Mouse (Mus musculus): Measurements from ENCODE around the gene Crygs. TPM values are rescaled to one million over a fixed set of nuclear protein-coding genes. Genes with fewer than 3 reads are reported as not detected.
A peak's percentile ranks its signal among the peaks of the same experiment; 100 is the strongest.

Gene Crygs
- polyA plus RNA-seq, 1 experiment from 2014 or later, result not detected

DNA sequence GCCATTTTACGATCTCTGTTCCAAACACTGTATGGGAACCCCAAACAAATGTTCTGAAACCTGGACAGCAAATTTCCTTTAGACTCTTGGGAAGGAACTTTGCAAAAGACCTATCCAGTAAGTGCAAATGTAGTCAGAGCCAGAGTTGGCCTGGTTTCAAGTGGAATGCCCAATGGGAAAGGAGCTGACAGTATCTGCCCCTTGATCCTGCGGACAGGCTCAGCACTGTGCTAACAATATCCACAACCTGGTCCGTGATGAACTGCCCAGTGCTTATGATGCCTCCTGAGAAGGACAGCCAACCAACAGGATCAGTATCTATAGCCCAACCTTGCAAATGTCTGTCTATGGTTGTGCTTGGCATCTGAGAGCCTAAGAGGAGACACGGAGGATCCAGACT, 34.1 kb upstream of the Crygs start:
- no peak for ATAC-seq
- Histone ChIP-seq H3K4me2 (replicated peaks; ENCODE audit: low read depth, low read length) (no peak overlapping the region), H3K9me3 (ENCODE audit: low read length) (no peaks in the 10 kb centered on the region)

DNA sequence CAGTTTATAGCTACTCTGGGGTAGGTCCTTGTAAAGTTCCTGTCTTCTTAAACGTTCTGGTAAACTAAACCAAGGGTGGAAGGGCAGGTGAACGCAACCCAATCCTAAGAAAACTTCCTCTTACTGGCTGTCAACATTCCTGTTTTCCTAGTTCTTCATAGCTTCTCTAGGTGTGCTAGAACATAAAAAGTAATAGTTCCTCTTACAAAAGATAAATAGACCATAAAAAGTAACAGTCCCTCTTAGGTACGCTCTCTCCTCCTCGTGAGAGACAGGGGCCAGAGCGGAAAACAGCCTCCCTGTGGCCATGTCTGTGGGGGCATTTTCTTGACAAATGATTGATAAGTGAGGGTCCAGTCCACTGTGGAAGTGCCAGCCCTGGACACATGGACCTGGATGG, 33.5 kb upstream of the Crygs start:
- Histone ChIP-seq H3K4me3 (ENCODE audit: low read depth, low read length) (peak overlapping the region; percentile 46; the same call in 1 of the 2 replicates), H3K36me3 (ENCODE audit: insufficient read depth, low read length) (no peaks in the 10 kb centered on the region), H3K27me3 (replicated peaks; ENCODE audit: insufficient read depth, low read length) (no peaks in the 10 kb centered on the region), H3K9me3 (ENCODE audit: low read length) (no peaks in the 10 kb centered on the region), H3K9ac (replicated peaks; ENCODE audit: low read depth) (peak overlapping the region; percentile 50), H3K27ac (ENCODE audit: low read length) (no peak overlapping the region; the same call in 1 of the 2 replicates), H3K4me2 (replicated peaks; ENCODE audit: low read depth, low read length) (peak overlapping the region; percentile 94), H3K4me1 (ENCODE audit: insufficient read depth, low read depth, low read length) (no peaks in the 10 kb centered on the region)
- DNase-seq (ENCODE audit: low spot score), result no peak
- TF ChIP-seq EP300 (IDR thresholded peaks at IDR 0.05) (no peak), CTCF (IDR thresholded peaks at IDR 0.05) (no peak)
- ATAC-seq, result no peak
- 43% methylated on average over 5 of the region's 5 CpGs for whole genome bisulfite sequencing

More for the DNA sequence above, 34.1 kb upstream of the Crygs start:
- Histone ChIP-seq H3K9ac (replicated peaks; ENCODE audit: low read depth) (no peak overlapping the region), H3K4me3 (ENCODE audit: low read depth, low read length) (no peak overlapping the region), H3K4me1 (ENCODE audit: insufficient read depth, low read depth, low read length) (no peaks in the 10 kb centered on the region), H3K36me3 (ENCODE audit: insufficient read depth, low read length) (no peaks in the 10 kb centered on the region), H3K27me3 (replicated peaks; ENCODE audit: insufficient read depth, low read length) (no peaks in the 10 kb centered on the region), H3K27ac (ENCODE audit: low read length) (no peak overlapping the region)
- 83% methylated on average over 4 of the region's 4 CpGs for WGBS
- no peak for TF ChIP-seq CTCF (IDR thresholded peaks at IDR 0.05)
- no peak for TF ChIP-seq EP300 (IDR thresholded peaks at IDR 0.05)
- DNase-seq (ENCODE audit: low spot score), result no peak

DNA sequence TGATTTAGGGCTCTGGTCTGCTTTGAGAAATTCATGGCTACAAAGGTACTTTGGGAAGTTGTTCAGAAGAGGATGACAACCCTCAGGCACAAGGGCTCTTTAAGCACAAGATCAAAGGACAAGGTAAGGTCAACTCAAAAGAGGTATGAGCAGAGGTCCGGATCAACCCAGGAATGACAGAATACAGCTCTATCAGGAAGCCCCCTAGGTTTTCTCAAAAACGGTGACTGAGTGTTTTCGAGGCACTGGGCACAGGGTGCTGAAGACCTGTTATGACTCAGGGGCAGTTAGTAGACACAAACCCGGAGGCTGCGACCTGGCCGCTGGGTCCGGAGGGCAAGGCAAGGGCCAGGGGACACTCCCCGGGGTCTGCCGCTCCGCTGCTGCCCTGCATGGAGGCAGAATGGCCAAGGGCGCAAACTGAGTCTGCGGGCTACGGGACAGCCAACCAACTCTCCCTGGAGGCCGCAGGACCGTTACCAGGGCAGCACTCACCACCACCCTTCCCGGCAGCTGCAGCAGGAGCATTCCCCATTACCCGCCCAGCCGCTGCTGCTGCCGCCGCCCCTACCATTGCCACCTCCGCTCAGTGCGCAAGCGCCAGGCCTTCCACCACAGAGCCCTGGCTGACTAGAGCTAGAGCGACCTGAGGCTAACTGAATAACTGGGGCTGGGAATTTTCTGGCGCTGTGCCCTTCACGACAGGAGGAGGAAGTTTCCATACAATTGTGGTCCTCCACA, 32.9 kb upstream of the Crygs start:
- Histone ChIP-seq H3K27me3 (replicated peaks; ENCODE audit: insufficient read depth, low read length) (no peaks in the 10 kb centered on the region), H3K36me3 (ENCODE audit: insufficient read depth, low read length) (no peaks in the 10 kb centered on the region), H3K4me3 (ENCODE audit: low read depth, low read length) (peak overlapping the region; percentile 46), H3K27ac (ENCODE audit: low read length) (peak overlapping the region; percentile 54; the same call in 1 of the 2 replicates), H3K4me2 (replicated peaks; ENCODE audit: low read depth, low read length) (peak overlapping the region; percentile 94), H3K9me3 (ENCODE audit: low read length) (no peaks in the 10 kb centered on the region), H3K4me1 (ENCODE audit: insufficient read depth, low read depth, low read length) (no peaks in the 10 kb centered on the region), H3K9ac (replicated peaks; ENCODE audit: low read depth) (peak overlapping the region; percentile 50)
- TF ChIP-seq EP300 (IDR thresholded peaks at IDR 0.05), result no peak
- no peak for TF ChIP-seq CTCF (IDR thresholded peaks at IDR 0.05)
- WGBS, result 7% methylated on average over 26 of the region's 26 CpGs
- DNase-seq (ENCODE audit: low spot score) (peak; percentile 92), ATAC-seq (peak; percentile 96)

DNA sequence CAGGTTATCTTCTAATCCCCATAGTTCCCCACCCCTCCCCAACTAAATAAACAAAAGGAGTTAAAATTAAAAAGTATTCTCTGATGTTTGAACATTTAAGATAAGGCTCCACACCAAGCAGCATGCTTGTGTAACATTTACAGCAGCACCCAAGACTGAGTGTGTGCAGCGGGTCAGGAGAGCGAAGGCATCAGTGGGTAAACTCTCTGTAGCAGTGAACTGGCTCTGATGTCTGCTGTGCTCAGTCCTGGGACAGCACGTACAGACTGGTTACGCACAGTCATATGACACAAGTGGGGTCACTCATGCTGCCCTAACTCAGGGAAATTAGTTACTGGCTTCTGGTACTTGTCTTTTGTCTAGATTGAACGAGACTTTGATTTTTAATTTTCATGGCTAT, 31.5 kb upstream of the Crygs start:
- H3K9ac ChIP-seq (replicated peaks; ENCODE audit: low read depth), result no peak overlapping the region
- H3K4me1 ChIP-seq (ENCODE audit: insufficient read depth, low read depth, low read length), result no peaks in the 10 kb centered on the region
- no peak overlapping the region for H3K4me2 ChIP-seq (replicated peaks; ENCODE audit: low read depth, low read length)
- 68% methylated on average over 5 of the region's 5 CpGs for WGBS
- no peaks in the 10 kb centered on the region for H3K27me3 ChIP-seq (replicated peaks; ENCODE audit: insufficient read depth, low read length)
- TF ChIP-seq CTCF (IDR thresholded peaks at IDR 0.05) (no peak), EP300 (IDR thresholded peaks at IDR 0.05) (no peak)
- no peak for ATAC-seq
- no peak for DNase-seq (ENCODE audit: low spot score)
- no peaks in the 10 kb centered on the region for H3K36me3 ChIP-seq (ENCODE audit: insufficient read depth, low read length)
- H3K4me3 ChIP-seq (ENCODE audit: low read depth, low read length), result no peak overlapping the region
- H3K27ac ChIP-seq (ENCODE audit: low read length), result no peak overlapping the region
- H3K9me3 ChIP-seq (ENCODE audit: low read length), result no peaks in the 10 kb centered on the region

DNA sequence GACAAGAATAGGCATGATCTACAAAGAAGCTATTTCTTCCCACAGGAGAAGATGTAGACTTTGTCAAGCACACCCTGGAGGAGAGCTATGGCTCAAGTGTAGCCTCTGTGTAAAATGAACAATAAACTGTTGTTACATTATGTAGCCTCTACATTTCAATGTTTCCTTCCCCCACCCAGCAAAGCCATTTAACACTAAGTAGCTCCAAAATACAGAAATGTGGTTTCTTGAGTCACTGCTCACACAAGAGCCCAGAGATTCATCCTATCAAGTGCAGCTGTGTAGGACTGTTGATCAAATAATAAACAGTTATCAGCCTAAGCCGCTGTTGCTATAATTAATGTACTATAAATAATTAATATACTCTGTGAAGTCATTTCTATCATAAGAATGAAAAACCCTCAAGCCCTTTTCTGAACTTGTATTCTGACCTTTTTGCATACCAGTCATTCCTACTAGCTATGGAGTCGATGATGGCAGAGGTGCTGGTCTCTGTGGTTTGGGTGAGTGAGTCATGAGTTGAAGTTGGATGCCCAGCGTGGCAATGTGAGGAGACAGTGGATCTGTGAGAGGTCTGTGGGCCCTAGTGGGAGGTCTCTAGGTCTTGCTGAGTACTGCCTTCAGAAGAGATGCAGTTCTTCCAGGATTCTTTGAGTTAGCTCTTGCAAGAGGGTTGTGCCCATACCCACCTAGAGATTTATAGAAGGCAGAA, 27.9 kb upstream of the Crygs start:
- H3K27me3 ChIP-seq (replicated peaks; ENCODE audit: insufficient read depth, low read length), result no peaks in the 10 kb centered on the region
- no peaks in the 10 kb centered on the region for H3K36me3 ChIP-seq (ENCODE audit: insufficient read depth, low read length)
- H3K27ac ChIP-seq (ENCODE audit: low read length), result no peak overlapping the region
- TF ChIP-seq EP300 (IDR thresholded peaks at IDR 0.05), result no peak
- TF ChIP-seq CTCF (IDR thresholded peaks at IDR 0.05), result no peak
- H3K4me3 ChIP-seq (ENCODE audit: low read depth, low read length), result no peak overlapping the region
- H3K9ac ChIP-seq (replicated peaks; ENCODE audit: low read depth), result no peak overlapping the region
- no peak overlapping the region for H3K4me2 ChIP-seq (replicated peaks; ENCODE audit: low read depth, low read length)
- no peak for DNase-seq (ENCODE audit: low spot score)
- no peaks in the 10 kb centered on the region for H3K4me1 ChIP-seq (ENCODE audit: insufficient read depth, low read depth, low read length)
- ATAC-seq, result no peak
- 79% methylated on average over 3 of the region's 3 CpGs for WGBS
- H3K9me3 ChIP-seq (ENCODE audit: low read length), result no peaks in the 10 kb centered on the region

DNA sequence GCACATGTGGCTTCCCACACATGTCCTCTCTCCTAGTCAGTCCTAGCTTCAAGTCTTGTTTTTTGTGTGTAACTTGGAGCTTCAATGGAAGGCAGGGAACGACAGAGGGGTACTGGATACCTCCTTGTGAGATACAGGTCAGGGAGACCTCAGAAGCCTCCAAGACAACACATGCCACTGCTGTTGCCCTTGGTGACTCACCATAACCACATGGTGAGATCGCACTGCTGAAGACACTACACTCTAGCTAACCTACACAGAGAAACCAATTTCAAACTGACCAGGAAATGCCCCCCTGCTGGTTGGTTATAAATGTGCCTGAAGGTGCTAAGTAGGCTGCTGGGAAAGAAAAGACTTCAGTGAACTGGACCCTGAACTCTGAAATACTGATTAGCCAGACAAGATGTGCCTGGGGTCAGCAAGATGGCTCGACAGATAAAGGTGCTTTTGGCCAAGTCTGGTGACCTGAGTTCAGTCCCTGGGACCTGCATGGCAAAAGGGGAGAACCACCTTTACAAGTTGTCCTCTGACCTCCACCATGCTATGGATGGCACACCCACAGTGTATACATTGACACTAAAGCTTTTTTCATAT, 21.7 kb upstream of the Crygs start:
- H3K27me3 ChIP-seq (replicated peaks; ENCODE audit: insufficient read depth, low read length), result no peaks in the 10 kb centered on the region
- H3K4me1 ChIP-seq (ENCODE audit: insufficient read depth, low read depth, low read length), result no peaks in the 10 kb centered on the region
- H3K9ac ChIP-seq (replicated peaks; ENCODE audit: low read depth), result no peak overlapping the region
- H3K36me3 ChIP-seq (ENCODE audit: insufficient read depth, low read length), result peaks cover 5% of the 10 kb centered on the region
- 95% methylated on average over 3 of the region's 3 CpGs for WGBS
- H3K4me2 ChIP-seq (replicated peaks; ENCODE audit: low read depth, low read length), result no peak overlapping the region
- H3K4me3 ChIP-seq (ENCODE audit: low read depth, low read length), result no peak overlapping the region
- TF ChIP-seq CTCF (IDR thresholded peaks at IDR 0.05) (no peak), EP300 (IDR thresholded peaks at IDR 0.05) (no peak)
- H3K9me3 ChIP-seq (ENCODE audit: low read length), result no peaks in the 10 kb centered on the region
- H3K27ac ChIP-seq (ENCODE audit: low read length), result no peak overlapping the region
- ATAC-seq (no peak), DNase-seq (ENCODE audit: low spot score) (no peak)
